Mouse (Mus musculus) inflammation-experienced regulatory T-cells, adult 6 months (primary cell): ENCODE measurements around the gene Lif. TPM values are rescaled to one million over a fixed set of nuclear protein-coding genes. Genes with fewer than 3 reads are reported as not detected.
A peak's percentile ranks its signal among the peaks of the same experiment; 100 is the strongest.

Experiments used
- ATAC-seq: one replicate; pipeline ENCODE4 v1.8.0; 2017
- polyA plus RNA-seq, 3 experiments: library from polyadenylated mRNA; unstranded; fragments of 100-300 nt; shearing (Covaris generic); gene quantifications; one replicate each; pipeline ENCODE4 v1.2.1; 2017

The Lif gene
- polyA plus RNA-seq, 3 experiments from 2014 or later, result 1.9 to 2.6 (median 2.5) TPM

DNA sequence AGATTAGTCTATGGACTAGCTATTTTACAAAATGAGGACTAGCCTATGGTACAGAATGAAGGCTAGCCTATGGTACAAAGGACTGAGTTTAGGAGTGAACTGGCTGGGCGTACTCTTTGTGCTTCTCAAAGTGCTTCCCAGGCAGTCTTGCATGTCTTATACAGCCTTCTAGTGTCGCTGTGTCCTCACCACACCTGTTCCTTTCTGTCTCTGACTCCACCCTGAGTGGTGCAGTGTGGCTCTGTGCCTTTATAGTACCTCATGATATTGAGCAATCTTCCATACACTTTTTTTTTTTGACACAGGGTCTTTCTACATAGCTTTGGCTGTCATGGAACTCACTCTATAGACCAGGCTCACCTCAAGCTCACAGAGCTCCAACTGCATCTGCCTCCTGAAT, 25.9 kb upstream of the Lif start:
- no peak for ATAC-seq

DNA sequence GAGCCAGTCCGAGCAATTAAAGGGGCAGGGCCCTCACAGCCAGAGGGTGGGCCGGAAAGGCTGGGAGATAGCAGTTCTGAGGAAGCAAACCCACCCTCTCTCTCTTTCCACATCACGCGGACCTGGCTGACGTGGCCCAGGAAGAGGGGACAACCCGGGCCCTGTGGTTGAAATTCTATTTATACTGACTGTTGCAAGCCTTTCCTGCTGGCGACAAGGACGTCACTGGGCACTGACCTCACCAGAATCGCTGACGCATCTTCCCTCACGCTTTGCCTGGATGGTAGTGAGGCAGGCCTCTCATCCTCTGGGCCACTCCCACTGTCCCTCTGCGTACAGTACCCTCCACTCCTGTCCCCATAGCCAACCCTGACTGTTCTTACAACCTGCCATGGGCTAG, 24.7 kb upstream of the Lif start:
- no peak for ATAC-seq

DNA sequence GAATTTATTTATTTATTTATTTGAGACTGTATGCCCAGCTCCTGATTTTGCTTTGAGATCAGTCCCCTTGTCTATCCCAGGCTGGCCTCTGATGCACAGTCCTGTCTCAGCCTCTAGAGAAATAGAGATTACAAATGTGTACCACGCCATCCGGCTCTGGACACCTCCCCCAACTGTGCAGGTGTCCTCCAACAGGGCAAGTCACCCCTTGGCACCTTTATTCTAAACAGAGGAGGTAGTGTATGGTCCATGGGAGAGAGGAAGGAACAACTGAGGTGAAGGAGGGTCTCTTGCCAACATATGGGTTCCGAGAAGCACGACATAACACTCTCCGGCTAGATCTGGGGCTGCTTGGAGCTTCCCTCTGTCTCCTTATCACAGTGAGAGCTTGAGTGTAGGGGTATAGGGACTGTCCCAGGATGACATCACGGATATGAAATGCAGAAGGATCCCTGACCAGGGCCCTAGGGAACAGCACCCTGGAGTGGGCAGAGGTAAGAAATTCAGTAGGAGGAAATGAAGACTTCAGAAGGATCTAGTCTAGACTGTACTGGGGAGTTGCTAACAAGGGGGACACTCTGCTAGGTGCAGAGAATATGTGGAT, 22.2 kb upstream of the Lif start:
- no peak for ATAC-seq

DNA sequence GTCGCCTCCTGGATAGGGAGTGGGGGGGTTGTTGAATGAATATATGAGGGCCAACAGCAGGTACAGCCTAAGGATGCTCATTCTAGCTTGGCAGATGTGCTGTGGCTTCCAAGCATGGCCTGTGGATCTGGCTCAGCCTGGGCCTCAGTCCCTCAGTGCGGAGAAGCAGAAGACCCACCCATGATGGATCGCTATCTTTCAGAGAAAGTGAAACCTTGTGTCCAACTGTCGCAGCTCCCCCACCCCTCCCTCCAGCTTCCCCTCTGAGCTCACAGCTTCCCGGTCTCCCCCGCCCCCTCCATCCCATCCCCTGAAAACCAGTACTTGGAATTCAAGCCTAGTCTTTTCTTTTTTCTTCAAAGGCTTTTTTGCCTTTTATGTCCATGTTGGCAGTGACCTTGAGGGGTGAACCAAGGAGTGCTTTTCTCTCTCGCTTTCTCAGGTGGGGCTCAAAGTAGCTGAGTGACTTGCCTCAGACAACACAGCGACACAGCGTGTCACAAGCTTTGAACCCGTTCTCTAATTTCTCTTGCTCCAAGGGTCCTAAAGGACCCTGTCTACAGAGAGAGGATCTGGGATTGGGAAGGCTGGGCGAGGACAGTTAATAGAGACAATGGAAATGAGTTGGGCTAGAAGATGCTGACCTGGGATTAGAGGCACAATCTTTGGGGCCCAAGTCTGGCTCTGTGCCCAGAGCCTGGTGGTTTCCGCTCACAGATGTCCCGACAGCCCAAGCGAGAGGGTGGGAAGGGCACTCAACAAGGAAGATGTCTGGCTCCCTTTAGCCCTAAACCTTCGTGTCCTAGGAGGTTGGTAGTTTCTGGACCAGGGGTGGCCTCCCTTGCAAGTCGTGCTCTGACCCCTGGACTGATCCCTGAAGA, 21.5 kb upstream of the Lif start, which contains the start of gene Osm:
Gene Osm, plus strand, starts transcription at position 756 of the 881 bp plus-strand sequence.
- peak; percentile 50 for ATAC-seq

DNA sequence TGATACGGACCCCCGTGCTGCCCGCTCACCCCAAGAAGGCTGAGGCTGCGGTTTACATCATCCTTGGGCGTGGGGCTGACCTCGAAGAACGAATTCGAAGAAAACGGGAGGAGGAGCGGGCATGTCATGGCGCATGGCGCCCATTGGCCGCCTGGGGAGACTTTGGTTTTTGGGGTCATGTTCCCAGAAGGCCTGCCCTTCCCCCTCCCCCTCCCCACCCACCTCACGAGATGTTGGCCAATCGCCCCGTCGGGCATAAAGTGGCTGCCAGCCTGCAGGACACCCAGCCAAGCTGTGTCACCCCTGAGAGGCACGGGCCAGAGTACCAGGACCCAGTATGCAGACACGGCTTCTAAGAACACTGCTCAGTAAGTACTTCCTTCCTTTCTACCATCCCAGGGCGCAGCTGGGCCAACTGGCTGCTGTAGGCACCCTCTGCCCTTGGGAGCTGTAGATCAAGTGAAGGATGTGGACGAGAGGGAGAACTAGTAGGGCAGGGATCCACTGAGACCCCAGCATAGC, 20.8 kb upstream of the Lif start:
- ATAC-seq, result peak; percentile 19

DNA sequence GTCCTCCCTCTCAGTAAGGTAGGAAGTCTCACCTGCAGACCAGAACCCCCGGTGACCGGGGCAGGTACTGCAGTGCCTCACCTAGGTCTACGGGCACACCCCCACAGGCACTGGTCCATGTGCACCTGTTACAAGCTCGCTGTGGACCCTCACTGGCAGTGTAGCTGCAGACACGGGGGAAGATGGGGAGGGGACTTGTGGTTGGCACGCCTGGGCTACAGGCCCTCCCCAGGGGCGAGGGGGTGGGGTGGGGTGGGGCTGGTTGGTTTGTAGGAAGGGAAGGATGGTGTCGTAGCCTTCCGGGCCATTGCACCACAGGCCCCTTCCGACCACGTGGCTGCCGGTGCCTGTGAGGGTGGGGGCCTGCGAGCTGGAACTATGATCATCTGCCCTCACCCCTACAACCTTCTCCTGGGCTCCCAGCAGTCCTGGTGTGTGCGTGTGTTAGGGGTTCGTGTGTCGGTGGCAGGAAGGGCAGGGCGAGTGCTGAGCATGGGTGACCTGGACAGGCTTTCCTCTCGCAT, 19.9 kb upstream of the Lif start:
- ATAC-seq, result peak; percentile 80

DNA sequence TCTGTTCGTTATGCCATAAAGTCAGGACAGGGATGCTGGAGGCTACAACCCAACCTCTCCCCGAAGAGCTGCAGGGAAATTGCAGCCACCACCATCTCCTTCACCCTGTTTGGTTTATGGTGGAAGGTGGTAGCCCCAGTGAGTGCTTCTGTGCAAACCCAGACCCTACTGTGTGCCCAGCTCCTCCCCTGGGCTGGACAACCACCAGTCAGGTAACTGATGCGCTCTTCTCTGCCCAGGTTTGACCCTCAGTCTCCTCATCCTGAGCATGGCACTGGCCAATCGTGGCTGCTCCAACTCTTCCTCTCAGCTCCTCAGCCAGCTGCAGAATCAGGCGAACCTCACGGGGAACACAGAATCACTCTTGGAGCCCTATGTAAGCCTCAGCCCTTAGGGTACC, 19.2 kb upstream of the Lif start:
- no peak for ATAC-seq

DNA sequence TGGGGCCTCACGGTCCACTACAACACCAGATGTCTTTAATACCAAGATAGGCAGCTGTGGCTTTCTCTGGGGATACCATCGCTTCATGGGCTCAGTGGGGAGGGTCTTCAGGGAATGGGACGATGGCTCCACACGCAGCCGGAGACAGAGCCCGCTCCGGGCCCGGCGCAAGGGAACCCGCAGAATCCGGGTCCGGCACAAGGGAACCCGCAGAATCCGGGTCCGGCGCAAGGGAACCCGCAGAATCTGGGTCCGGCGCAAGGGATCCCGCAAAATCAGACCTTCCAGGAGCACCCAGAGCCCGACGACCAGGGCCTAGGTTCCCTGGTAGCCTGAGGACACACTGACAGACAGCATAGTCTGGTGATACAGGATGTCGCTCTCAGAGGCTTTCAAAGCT, 17.7 kb upstream of the Lif start:
- no peak for ATAC-seq

DNA sequence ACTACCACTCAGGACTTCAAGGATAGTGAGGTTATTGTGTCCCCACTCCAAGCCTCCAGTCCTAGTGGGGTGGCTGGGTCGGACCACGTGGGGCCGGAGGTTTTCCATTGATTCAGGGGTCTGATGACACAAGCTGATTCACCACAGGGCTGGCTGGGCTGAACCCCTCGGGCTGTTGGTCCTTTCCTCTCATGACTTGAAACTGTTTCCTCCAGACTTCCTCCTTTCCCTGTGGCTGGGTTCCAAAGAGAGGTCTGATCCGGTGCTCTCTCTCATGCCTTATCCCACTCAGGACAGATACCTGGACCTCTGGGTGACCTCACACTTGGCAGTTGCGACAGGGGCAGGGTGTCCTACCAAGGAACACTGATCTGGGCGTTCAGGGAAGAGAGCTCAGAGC, 17.2 kb upstream of the Lif start:
- no peak for ATAC-seq

DNA sequence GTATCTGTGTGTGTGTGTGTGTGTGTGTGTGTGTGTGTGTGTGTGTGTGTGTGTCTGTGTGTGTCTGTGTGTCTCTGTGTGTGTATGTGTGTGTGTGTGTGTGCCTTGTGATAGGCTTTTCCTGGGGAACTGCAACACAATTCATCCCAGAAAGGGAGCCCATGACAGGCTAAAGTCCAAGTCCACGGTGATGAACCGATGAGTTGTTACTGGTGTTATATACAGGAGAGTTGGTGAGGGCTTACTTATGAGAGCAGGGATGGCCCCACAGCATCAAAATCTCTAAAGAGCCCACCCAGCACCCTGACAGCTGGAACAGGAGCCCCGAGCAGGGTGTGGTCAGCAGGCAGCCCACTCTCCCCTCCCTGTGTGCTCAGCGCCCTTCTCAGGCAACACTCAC, 16.2 kb upstream of the Lif start:
- ATAC-seq, result no peak

DNA sequence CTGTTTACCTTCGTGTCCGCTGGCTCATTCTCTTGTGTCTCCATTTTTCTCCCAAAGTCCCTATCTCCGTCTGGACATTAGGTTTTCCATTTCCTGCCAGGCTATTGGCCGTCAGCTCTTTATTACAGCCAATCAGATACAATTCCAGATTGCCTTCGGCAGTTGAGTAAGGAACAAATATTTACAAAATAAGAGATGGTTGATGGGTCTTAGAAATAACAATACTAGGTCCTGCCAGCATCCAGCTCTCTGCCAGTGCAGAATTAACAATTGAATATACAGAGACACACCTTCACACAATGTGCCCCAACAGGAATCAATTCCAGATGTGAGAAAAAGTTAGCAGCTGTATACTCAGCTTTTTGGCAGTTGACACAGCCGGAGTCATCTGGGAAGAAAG, 11.2 kb upstream of the Lif start:
- no peak for ATAC-seq

DNA sequence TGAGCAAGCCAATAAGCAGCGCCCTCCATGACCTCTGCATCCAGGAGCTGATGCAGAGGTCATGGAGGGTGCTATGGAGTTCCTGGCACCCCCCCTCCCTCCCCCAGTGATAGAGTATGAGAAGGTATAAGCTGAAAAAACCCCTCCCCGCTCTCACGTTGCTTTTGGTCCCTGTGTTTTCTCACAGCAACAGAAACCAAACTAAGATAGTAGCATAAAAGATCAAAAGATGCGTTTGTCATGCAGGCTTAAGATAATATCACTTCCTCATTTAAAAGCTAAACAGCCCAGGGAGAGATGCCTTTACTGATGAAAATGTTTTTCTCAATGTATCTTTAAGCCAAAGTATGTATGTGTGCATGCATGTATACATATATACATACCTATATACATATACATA, 10.7 kb upstream of the Lif start:
- peak; percentile 77 for ATAC-seq

DNA sequence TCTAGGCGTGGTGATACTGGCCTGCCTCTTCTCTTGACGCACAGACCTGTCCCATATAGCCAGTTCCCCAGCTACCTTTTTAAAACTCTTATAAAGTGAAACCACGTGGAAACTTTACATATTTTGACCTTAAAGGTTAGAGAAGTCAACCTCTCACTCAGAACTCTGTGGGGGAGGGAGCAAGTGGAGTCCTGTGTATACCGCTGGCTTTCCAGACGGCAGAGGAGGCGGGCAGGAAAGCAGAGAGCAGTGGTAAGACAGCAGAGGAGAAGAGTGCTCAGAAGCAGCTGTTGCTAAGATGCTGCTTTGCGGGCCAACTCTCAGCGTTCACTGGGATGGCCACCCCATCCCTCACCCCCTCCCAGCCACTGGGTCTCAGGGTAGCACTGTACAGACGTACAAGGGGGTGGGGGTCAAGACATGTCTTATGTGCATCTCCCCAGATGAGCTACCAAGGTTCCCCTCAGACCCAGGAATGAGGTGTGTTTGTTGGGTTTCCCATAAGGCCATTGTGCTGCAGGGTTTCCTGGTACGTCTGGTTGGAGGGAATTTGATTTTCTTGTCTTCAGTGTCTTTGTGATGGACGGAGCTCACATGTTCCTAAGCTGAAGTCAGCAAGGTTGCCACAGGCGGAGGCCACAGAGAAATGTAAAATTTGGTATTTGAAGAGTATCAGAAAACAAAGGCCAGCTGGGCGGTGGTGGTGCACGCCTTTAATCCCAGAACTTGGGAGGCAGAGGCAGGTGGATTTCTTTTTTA, 10.0 kb upstream of the Lif start:
- peak; percentile 72 for ATAC-seq

DNA sequence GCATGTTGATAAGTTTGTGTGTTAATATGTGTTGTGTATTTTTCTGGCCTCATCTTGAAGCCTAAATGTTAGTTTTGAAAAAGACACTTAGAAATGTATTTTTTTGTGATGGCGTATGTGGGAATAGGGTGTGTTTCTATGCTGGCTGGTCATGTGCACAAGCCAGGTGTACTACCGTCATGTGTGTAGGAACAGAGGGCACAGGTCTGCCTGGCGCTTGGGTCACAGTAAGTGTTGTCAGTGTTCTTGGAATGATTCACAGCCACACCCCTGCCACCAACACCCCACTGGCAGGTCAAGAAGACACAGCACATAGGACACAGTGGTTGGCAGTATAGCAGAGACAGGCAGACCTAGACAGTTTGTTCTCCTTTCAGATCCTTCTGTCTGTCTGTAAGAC, 8.2 kb upstream of the Lif start:
- no peak for ATAC-seq

DNA sequence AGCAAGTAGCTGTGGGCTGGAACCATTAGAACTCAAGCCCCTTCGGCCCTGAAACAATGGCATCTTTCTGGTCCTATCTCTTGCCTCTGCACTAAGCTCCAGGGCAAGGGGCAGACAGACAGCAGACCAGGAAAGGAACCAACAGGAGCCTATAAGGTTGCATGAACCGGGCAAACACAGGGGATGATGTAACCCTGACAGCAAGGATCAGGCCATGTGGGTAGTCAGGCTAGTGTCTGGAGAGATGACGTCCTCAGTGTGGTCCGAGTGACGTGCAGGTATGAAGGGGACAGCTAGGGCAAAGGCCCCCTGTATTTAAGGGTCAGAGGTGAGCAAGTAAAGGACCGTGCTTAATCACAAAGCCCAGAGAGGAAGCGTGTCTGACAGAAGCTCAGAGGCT, 7.1 kb upstream of the Lif start:
- no peak for ATAC-seq

DNA sequence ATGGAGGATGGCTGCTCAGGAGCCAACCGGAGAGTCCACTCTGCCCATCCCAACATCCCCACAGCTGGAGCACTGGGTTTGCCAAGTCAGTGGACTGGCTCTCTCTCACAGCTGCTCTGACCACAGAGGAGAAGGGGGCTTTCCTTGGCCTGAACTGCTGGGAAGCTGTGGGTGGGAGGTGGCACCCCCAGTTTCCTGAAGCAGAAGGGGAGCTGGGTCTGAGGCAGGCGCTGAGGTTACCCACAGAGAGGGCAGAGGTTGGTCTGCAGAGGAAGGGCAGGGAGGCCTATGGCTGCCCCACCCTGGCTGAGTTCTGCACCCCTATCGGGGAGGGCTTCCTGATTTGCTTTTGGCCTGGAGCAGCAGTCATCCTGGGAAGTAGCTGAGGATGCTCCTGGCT, 6.0 kb upstream of the Lif start:
- ATAC-seq, result no peak

DNA sequence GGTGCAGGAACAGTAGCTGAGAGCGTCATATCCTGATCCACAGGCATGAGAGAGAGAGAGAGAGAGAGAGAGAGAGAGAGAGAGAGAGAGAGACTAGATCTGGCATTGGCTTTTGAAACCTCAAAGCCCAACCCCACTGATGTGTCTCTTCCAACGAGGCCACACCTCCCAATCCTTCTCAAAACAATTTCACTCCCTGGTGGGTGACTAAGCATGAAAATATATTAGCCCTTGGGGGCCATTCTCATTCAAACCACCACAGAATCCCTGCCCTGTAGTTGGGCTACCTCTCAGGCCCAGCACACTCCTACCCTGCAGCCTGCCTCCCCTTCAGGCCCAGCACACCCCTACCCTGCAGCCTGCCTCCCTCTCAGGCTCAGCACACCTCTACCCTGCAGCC, 4.5 kb upstream of the Lif start:
- no peak for ATAC-seq

DNA sequence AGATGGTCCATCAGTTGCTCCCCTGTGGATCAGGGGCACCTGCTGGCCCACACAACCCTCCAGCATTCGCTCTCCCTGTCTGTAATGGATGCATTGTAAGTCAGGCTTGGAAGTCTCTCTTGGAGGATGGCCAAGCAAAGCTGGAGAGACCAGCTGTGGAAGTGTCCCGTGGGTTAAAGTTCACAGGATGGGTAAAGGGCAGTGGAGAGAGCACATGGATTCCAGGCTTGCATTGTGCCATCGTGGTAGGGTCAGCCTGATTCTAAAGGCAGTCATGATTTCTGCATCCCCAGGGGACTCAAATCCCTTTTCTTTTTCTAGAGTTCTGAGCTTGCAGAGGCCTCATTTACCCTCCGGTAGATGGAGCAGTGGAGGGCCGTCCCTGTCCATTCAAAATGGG, 399 bp downstream of the Lif start:
- no peak for ATAC-seq

DNA sequence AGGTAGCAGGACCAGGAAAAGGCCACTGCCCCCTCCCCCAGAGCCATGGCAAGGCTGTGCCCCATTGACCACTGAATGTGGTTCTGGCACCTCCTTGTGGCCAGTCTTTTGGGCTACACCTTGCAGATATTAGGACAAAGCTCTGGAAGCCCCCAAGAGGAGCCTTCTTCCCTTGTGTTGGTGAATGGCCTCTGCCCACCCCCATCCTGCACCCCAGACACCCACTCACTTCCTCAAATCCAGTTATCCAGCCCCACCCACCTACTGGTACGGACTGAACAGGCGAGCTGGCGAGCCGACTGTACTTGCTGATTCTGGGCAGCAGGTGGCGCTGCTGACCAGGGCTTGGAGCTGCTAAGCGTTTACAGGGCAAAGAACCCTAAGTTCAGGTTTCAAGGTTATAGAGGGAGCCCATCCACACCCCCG, 1.3 kb downstream of the Lif start:
- ATAC-seq, result peak; percentile 68

DNA sequence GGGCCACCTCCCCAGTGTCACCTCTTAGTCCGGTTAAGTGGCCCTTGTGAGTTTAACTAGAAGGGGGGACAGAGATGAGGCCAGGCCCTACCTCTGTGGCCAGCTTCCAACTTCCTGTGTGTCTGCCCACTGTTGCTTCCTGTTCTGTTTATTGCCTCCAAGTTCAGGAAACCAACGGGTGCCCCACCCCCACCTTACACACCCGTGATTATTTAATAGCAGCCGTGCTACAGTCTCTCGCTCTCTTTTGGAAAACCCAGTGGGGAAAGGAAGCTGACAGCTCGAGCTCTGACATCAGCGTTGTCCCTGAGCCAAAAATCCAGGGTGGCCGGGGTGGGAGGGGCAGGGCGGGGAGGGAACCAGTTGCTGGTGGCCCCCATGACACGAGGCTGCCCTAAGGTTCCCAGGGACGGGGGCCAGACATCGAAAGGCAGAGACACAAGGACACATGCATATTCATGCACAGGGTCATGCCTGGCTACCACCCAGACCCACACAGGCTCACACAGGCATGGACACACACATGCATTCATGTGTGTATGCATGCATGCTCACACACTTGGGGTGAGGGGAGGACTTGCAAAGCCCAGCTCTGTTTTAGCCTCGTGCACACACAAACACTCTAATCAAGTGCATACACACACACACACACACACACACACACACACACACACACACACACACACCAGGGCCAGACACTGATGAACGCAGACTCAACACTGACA, 3.3 kb downstream of the Lif start:
- peak; percentile 9 for ATAC-seq

DNA sequence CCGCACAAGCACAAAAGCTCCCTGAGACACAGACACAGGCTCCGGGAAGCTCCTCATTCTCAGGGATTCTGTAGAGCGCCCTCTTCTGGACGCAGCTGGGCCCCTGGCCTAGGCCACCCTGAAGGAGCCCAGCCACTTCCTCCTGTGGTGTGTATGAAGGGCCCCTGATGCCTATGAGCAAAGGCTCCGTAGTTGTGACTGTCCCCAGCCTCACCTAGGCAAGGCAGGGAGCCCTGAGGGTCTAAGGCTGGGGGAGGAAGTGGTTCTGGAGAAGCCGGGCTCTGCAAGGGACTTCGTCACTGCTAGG, 3.8 kb downstream of the Lif start:
- peak; percentile 63 for ATAC-seq

DNA sequence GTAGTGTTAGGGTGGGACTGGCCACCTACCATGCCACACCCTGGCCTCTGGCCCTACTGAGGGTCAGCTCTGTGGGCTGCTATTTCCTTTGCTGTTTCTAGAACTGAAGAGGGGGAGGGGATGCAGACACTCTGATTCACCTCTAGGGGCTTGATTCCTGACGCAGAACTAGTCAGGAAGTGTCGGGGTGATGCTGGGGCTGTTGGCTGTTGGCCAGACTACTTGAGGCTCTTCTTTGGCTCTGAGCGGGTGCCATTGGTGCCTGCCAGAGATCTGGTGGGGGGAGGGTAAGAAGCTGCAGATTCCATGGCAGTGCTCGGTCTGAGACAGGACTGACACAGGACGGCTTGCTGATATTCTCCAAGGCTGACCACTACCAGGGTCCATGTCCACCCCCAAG, 4.6 kb downstream of the Lif start:
- peak; percentile 51 for ATAC-seq

DNA sequence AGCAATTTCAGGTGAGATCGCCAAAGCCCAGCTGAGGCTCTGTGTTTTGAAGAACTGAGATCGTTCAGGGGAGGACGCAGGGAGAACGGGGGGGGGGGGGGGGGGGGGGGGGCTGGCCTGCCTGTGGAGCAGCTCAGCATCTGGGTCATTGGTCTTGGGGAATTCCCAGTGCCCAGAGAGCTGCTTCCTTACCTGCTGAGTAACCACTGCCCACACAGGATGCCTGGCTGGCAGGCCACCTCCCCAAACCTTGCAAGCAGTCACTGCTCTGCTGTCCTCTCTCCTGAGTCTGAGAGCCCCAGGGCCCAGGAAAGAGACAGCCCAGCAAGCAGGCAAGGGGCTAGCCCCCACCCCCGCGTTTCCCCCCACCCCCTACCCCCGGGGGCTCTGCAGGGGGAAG, 5.5 kb downstream of the Lif start:
- no peak for ATAC-seq
